Mouse (Mus musculus): Measurements from ENCODE around the gene Hexb.

DNA sequence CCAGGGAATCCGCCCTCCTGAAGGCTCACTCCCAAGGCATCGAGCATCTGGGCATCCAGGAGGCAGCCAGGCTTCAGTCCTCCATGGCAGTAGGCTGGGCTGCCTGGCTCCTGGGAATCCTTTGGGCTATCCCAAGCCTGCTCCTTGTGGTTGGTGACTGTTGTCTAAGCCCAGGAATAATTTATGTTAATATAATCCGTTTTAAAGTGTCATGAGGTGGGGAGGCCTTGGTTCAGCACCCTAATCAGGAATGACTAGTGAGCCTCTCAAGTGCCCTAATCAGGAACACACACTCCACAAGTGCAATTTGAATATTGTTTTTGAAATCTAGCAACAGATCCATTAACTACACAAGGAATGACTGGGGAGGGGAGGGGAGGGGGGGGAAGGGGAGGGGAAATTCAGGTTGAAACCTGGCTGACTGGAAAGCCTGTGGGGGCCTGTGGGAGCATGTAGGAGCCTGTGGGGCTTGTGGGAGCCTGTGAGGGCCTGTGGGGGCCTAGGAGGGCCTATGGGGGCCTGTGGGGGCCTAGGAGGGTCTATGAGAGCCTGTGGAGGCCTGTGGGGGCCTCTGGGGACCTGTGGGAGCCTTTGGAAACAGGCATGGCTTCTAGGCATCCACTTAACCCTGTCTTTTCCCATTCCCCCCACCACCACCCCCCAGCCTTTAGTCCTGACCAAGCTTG, 16.6 kb upstream of the Hexb start:
- TF ChIP-seq CTCF (conservative IDR thresholded peaks at IDR 0.05 in 1 of 2, IDR thresholded peaks at IDR 0.05 in 1 of 2; ENCODE audit: low read depth in 2 of 2, low read length in 2 of 2) (no peak), SMC3 (IDR thresholded peaks at IDR 0.05; ENCODE audit: low read depth, low read length) (no peak), CHD1 (IDR thresholded peaks at IDR 0.05; ENCODE audit: low read depth, low read length) (no peak), JUN (IDR thresholded peaks at IDR 0.05; ENCODE audit: insufficient read depth, low read depth, low read length) (no peak), POLR2A (IDR thresholded peaks at IDR 0.05; ENCODE audit: low read depth, low read length) (no peak), USF2 (conservative IDR thresholded peaks at IDR 0.05; ENCODE audit: low read depth, low read length) (no peak), UBTF (IDR thresholded peaks at IDR 0.05; ENCODE audit: low read depth, low read length) (no peak), NRF1 (IDR thresholded peaks at IDR 0.05; ENCODE audit: low read depth, low read length) (no peak), ELF1 (IDR thresholded peaks at IDR 0.05; ENCODE audit: low read depth, low read length) (no peak), E2F4 (IDR thresholded peaks at IDR 0.05; ENCODE audit: insufficient replicate concordance, low read depth, low read length) (no peak)
